Mouse (Mus musculus): ENCODE results near the gene Tnfsf12.

Gene Tnfsf12

DNA sequence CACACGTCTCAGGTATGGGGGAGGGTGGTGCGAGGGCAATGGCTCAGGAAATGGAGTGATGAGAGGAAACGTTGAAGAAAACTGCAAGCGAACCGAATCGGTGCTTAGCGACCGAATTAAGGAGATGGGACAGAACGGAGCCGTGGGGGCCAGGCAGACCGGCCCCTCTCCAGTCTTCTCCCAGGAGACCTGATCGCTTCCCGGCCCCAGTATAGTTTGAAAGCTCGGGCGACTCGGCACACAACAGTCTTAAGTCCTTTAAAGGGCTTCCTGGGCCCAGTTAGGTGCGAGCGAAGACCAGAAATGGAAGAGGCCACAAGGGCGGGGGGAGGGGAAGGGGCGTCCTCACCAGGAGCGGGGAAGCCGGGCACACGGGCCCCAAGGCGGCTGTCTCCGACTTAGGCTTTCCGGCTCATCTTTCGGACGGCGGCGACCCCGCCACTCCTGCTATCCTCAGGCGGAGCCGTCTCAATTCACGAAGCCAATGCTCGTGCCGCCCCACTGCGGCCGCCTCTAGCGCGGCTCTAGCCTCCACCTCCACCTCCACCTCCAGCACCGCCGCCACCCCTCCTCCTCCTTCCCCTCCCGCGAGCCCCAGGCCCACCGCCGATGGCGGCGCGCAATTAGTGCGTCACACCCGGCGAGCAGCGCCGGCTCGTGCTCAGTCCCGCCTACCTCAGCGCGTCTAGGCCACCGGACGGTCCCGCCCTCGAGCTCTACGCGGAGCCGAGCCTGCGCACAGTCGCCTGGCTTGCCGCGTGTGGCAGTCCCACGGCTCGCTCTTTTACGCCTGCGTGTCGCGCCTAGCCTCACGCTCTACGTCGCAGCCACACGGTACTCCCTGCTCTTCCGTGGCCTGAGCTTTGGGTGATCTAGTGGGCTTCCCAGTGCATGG lies 14.1 kb downstream of the Tnfsf12 start, which contains the start of gene Senp3:
TSS of gene Senp3 (minus strand) at position 771 of the 895 bp plus-strand sequence.
- in situ Hi-C loops (cut with MboI, MseI), result no loop called here

DNA sequence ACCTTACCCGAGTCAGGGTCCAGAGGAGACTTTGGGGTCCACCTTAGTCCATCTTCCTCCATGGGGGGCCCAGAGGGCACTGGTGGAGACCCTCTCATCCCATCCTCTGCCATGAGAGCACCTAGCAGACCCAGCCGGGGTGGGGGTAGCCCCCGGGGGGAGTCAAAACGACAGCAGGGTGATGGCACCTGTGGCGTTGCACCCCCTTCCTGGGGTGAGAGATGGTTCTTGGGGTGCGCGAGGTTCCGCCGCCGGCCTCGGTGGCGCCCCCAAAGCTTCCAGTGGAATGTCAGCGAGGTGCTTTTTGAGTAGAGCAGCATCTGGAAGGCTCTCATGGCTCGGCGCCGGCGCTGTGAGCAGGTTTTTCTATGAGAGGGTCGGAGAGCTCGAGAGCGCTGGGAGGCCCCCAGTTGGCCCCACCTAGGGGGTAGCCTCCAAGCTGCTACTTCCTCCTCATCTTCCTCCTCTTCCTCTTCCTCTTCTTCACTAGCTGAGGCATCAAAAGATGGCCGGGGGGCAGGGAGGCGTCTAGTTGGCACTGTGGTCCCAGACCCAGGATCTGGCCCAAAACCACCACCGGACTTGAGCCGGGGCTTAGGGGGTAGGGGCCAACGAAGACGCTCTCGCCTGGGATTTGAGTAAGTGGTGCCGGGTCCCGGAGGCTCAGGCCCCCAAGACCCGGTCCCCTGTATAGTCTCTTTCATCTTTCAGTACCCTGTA lies 15.4 kb downstream of the Tnfsf12 start:
- in situ Hi-C loops (cut with MboI, MseI), result no loop called here

DNA sequence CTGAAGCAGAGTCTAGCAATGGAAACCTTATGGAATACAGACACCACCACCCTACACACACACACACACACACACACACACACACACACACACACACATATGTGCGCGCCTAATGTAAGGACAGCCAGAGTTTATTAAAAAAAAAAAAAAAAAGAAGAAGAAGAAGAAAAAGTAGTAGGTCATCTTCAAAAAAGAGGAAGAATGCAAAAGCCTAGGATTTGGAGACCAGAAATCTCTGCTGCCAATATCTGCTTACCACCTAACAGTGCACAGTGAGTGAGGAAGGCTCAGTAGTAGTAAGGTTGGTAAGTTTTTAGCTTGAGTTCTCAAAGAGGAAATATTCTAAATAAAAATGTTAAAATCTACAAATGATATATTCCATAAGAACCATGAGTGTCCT lies 16.5 kb downstream of the Tnfsf12 start:
- in situ Hi-C loops (cut with MboI, MseI), result no loop called here

DNA sequence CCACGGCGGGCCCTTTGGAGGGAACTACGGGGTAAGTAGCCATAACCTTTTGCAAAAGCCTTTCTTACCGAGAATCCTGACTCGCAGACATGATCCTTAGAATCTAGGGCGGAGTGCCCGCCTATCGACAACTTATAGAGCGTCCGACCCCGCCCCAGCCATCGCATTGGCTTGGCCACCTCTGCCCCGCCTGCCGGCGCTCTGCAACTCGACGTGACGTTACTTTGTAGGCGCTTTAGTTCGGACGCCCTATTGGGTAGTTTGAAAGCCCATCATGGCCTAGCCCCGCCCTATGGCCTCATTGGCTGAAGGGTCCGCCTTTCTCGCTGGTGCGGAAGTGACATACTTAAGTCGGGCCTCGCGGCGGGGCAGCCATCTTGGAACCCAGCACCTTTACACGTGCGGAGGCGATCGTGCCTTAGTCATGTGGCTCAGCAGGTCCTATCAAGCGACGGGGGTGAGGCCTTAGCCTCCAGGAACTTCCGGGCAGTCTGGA lies 23.4 kb downstream of the Tnfsf12 start, which contains the start of gene Eif4a1:
TSS of gene Eif4a1 (minus strand) at position 213 of the 496 bp plus-strand sequence.
- in situ Hi-C loops (cut with MboI, MseI), result no loop called here

DNA sequence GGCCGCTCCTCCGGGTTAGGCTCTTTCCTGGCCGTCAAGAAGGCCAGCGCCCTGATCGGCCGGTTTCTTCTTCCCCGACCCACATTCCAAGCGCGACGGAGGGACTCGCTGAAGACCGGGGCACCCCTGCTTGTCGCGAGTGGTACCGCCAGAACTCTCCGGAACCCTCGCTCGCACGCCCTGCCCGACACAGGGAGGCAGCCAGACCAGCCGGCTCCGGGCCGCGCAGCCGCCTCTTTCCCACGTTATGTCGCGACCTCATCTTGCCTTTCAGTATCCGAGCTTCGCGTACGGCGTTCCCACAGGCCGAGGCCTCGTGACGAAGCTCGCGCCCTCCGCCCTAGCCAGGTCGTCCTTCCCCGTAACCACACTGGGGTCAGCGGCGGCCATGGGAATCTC lies 23.9 kb downstream of the Tnfsf12 start:
- in situ Hi-C loops (cut with MboI, MseI), result no loop called here

DNA sequence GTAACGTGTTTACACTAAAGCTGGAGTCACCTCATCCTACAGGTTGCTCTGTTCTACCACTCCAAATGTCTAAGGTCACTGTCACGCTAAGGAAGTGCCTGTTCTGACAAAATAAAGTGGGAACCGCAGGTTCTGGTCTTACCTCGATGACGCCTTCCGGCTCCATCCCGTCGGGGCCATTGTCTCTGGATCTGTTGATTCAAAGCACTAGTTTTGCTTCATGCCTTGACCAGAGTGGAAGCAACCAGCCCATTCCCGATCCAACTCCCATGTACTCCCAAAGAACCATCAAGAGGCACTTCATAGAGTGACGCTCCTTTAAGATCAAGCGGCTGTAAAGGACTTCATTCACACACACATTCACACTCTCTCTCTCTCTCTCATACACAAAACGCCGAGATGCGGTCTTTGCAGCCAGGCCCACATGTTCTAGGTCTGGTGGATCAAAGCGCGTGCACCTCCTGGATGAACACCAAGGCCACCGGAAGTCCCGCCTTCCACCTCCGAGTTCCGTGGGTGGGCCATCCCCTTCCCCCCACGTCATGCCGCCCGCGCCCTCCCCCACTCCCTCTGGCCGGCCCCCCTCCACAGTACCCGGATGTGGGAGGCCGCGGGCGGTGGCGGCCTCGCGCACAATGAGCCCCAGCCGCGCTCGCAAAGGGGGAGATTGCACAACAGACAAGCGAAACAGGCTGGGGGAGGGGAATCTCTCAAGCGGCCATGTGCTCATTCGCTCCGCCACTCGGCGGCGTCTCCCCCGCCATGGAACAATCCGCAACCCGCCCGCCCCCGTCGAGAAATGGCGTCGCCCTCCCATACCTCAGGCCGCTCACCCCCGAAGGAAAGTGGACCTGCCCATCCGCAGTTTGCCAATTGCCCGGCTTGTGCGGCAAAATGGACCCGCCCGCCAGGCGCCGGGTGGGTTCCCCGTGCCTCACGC lies 24.6 kb downstream of the Tnfsf12 start:
- in situ Hi-C loops (cut with MboI, MseI), result no loop called here

DNA sequence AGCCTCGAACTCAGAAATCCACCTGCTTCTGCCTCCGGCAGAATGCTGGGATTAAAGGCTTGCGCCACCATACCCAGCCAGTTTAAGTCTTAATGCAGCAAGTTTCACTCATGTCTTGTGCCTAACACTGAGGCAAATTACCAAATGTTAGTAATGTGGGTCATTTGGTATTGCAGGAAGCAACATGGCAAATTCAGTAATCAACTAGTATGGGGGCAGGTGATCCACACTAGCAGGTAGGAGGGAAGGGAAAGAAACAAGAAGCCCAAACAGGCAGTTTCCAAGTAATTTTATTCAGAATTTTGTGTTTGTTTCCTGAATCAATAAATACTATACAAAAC lies 29.0 kb downstream of the Tnfsf12 start:
- in situ Hi-C loops (cut with MboI, MseI), result loop anchor here (10.0 kb wide), 2 partner anchors 82 to 572 kb away; partner anchors contain the start of genes Per1, Trp53 and Wrap53

DNA sequence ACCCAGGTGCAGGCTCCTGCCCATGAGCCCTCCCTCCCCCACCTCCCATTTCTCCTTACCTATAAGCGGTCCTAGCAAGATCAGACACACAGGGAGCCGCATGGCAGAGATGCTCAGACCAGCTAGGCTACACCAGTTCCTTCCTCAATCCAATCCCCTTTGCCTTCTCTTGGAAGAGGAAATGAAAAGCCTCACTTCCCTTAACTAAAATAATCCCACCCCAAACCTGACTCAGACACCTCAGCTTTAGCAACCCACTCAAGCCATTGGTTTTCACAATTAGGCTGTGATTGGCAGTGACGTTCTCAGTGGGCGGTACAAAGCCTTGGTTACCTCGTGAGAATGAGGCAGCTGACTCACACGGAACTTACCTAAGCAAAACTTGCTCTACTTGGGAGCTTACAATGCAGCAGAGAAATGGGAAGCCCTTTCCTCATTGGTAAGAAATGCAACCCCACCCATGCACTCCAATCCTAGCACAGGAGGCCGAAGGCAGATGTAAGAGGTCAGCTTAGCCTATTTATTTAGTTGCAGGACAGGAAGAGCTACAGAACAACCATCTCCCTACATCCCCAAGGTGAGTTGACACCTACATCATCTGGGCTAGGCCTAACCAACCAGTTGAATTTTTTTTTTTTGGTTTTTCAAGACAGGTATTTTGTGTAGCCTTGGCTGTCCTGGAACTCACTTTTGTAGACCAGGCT lies 29.5 kb downstream of the Tnfsf12 start, which contains the start of gene Cd68:
TSS of gene Cd68 (minus strand) at position 193 of the 704 bp plus-strand sequence.
- in situ Hi-C loops (cut with MboI, MseI), result loop anchor here (10.0 kb wide), 2 partner anchors 81 to 571 kb away; partner anchors contain the start of genes Per1, Trp53 and Wrap53

DNA sequence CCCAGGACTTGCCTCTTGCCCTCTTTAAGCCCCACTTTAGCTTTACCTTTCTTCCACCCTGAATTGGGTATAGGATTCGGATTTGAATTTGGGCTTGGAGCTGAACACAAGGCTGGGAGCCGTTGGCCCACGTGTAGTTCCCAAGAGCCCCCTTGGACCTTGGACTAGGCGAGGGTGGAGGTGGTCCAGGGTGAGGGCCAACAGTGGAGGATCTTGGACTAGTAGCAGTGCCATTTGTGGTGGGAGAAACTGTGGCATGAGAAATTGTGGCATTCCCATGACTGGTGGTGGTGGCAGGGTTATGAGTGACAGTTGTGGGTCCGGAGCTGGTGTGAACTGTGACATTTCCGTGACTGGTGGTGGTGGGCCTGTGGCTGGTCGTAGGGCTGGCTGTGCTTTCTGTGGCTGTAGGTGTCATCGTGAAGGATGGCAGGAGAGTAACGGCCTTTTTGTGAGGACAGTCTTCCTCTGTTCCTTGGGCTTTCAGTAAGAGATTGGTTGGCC lies 30.1 kb downstream of the Tnfsf12 start:
- in situ Hi-C loops (cut with MboI, MseI), result loop anchor here (10.0 kb wide), 2 partner anchors 81 to 571 kb away; partner anchors contain the start of genes Per1, Trp53 and Wrap53

DNA sequence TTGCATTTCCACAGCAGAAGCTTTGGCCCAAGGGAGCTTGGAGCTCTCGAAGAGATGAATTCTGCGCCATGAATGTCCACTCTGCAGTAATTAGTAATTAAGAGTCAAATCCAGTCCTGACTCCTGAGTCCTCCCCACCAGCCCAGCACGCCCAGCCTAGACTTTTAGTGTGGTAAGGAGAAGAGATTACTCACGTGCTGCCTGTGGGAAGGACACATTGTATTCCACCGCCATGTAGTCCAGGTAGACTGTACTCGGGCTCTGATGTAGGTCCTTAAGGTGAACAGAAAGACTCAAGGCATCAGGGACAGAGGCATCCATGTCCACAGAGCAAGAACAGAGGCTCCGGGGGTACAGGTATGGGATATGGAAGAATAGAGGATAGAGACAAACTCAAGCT lies 30.8 kb downstream of the Tnfsf12 start:
- in situ Hi-C loops (cut with MboI, MseI), result loop anchor here (10.0 kb wide), 2 partner anchors 80 to 570 kb away; partner anchors contain the start of genes Per1, Trp53 and Wrap53

DNA sequence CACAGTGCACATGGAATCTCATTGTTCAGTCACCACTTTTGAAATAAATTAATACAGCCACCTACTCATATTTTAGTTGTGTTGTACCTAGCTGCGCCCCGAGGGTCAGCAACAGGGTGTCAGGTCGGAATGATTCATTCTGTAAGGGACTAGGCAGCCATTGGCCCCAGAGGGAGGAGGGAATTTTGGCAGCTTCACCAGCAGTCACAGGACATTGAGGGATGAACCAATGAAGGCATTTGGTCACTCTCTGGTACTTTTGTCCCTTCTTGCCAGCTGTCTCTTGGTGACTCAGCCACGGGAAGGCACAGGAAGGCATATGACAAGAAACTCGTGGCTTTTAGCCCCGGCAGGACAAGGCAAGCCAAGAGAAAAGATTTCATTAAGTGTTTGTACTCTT lies 31.9 kb downstream of the Tnfsf12 start:
- in situ Hi-C loops (cut with MboI, MseI), result loop anchor here (10.0 kb wide), 2 partner anchors 79 to 569 kb away; partner anchors contain the start of genes Per1, Trp53 and Wrap53

DNA sequence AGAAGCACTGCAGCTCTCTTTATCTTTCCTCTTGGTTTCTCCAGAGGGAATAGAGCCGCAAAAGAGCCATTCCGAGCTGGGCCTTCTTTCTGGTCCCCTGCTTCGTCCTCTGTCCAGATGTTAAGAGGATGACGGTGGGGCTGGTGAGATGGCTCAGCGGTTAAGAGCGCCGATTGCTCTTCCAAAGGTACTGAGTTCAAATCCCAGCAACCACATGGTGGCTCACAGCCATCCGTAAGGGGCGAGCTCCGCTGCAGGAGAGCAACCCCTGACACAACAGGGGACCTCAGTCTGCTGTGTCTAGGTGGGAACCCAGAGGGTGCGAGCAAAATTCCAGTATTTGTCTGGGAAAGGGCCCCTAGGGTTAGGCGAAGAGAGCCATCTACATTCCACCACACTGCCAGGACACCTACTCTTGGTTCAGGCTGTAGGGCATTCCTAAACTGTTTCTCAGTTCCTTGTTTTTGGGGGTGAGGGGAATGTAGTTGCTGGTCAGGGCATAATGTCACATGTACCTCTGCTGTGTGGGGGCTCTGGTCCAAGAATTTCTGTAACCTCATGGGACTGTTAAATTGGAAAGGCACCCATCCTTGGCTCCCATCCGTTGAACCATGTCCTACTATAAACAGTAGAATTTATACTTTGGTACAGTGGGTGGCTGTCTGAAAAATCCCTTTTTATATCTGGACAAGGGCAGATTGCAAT lies 32.5 kb downstream of the Tnfsf12 start:
- in situ Hi-C loops (cut with MboI, MseI), result loop anchor here (10.0 kb wide), 2 partner anchors 78 to 568 kb away; partner anchors contain the start of genes Per1, Trp53 and Wrap53

DNA sequence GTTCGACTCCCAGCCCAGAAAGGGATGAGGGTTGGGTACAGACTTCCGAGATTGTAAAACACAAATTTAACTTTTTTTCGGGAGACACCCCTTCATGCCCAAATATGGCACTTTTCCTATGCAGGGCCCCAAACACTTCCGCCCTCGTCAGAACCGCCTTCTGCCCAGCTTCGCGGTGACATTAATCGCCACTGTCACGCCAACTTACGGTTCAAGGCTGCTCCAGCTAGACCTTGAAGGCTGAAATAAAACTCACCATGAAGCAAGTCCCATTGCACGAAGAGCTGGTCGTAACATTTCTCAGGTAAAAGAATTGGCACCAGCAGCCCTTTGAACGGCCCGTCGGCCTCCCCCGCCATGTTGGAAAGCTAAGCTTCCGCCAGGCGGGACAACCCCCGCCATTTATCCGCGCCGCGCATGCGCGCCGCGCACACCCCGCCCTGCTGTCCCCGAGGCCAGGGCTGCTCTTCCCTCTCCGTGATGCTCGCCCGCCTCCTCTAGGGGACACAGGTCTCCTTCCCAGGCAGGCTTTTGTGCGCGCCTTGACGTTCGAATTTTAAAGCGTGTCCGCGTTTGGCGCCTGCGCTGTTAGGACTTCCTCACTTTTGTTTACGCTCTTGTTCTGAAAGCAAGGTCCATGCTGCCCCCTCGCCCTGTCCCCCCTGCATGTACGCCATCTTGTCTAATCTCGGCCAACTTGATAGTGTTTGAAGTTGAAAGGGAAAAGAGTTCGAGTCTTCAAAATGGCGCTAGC lies 33.3 kb downstream of the Tnfsf12 start, which contains the start of gene Mpdu1:
TSS of gene Mpdu1 (minus strand) at position 430 of the 754 bp plus-strand sequence.
- in situ Hi-C loops (cut with MboI, MseI), result loop anchor here (10.0 kb wide), 2 partner anchors 78 to 568 kb away; partner anchors contain the start of genes Per1, Trp53 and Wrap53

DNA sequence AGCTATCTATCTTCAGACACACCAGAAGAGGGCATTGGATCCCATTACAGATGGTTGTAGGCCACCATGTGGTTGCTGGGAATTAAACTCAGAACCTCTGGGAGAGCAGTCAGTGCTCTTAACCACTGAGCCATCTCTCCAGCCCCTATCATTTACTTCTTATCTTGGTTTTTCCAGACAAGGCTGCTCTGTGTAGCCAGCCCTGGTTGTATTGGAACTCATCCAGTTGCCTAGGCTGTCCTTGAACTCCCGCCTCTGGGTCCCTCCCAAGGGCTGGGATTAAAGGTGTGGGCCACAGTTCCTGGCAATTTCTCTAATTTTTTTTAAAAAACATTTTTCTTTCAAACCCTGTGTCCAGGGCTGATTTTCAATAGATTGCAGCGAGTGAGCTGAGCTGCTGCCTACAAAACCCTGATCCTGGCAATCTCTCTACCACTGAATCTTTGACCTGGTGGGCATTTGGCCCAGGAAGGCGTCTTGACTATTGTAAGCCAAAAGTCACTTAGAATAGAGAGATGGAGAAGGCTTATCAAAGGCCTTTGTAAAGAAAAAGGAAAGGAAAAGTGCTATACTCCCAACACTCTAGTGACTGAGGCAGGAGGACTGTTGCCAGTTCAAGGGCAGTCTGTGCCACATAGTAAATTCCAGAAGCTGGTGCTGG lies 34.3 kb downstream of the Tnfsf12 start:
- in situ Hi-C loops (cut with MboI, MseI), result loop anchor here (10.0 kb wide), 2 partner anchors 77 to 567 kb away; partner anchors contain the start of genes Per1, Trp53 and Wrap53

DNA sequence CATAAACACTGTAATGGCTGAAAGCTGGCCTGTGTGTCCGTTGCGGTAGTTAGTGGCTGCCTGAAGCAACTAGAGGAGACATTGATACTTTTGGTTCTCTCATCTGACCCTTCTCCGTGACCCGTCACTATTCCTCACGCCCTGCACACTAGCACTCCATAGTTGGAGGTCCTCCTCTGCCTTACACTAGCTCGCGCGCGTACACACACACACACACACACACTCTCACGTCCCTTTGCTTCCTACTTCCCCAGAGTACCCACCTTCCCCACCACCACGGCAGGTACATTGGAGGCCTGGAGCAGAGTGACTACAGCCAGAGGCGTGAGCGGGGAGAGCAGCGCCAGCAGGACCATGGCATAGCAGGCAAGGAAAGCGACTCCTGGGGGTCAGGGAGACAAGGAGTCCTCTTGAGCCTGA lies 38.2 kb downstream of the Tnfsf12 start:
- in situ Hi-C loops (cut with MboI, MseI), result no loop called here

DNA sequence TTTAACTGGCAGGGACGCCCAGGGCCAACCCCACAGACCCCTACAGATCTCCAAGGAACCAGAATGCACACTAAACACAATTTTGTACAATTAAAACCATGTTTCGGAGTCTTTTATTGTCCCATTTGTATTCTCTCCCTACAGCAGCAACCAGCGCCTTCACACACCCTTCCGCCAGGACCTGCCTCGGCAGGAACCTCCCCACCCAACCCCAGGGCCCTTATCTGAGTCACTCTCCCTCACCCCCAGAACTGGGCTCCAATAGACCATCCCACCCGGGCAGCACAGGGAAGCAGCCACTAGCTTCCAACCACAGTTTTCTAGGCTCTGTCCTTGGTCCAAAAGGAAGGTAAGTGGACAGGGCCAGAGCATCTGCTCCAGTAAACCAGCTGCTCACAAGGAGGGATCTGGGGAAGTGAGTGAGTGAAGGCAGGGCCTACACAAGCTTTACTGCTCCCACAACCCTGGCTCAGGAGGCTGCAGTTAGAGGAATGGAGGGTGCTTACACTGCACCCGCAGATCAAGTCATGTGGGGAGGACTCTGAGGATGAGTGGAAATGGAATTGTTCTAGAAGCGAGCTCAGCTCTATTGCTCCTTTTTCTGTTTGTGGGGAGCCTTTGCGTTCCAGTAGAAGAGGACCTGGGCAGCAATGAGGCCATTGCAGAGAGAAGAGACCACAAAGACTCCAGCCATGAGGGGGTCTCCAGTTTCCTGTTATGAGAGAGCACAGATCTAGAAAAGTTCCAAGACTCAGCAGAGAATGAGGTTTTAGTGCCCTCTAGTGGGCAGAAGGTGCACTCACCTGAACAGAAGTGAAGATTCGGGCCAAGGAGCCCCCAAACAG lies 38.8 kb downstream of the Tnfsf12 start:
- in situ Hi-C loops (cut with MboI, MseI), result no loop called here

DNA sequence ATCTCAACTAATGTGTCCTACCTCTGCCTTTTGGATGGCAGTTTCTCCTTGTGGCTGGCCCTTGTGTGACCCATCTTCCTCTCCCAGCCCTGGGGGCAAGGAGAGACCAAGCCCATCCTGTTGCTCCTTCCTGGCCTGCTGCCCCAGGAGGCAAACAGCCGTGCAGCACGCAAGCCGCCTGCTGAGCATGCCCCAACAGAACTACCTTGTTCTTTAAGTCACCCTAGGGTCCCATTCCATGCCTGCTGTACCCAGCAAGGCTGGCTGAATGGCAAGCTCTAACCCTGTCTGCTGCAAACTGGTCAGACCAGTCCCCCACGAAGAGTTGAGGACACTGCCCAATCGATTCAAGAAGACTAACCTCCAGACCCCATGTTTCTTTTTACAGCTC lies 39.6 kb downstream of the Tnfsf12 start:
- in situ Hi-C loops (cut with MboI, MseI), result no loop called here
